Mouse (Mus musculus) telencephalon, adult 2 months (tissue): ENCODE results near the gene Tmem247.
A peak's percentile ranks its signal among the peaks of the same experiment; 100 is the strongest.

ENCODE experiments used
- DNase-seq: peaks from one replicate; pipeline ENCODE4 v3.0.0-alpha.2; 2011; ENCODE audit warnings: low read depth, low spot score

The Tmem247 gene

DNA sequence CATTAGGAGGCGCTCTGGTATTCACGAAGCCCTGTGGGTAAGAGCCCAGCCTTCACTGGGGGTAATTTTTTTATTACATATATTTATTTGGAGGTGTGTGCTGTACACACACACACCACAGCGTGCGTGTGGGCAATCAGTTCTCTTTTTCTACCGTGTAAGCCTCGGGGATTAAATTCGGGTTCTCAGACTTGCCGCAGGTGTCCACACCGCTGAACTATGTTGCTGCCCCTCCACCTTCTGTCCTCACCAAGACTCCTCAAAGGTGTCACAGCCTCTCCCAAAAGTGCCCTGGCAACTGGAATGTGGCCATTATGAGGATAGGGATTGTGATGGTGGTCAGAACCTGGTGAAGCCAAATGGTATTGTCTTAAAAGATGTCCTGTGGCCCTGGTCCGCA lies at the start of gene Tmem247:
Tmem247 (plus strand) TSS at position 301 of the 400 bp plus-strand sequence.
- DNase-seq = no peak

DNA sequence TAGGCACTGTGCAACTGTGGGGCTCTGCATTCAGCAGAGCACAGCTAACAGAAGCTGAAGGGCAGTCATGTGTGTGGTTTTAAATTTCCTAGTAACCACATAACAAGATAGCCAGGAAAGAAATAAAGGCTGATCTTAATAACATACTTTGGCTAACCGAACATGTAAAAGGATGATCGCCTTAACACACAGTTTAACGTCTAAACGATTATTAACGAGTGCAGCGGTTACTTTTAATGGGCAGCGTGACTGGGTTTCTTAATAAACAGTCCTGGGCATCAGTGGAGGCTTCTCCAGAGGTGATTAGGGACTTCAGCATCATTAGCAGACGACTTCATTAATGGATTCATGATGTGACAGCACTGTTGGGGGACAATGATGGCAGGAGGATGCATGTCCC lies 46.6 kb upstream of the Tmem247 start:
- DNase-seq = no peak

GRCm38 (mm10) chr17:86872643-86873042 lies 44.5 kb upstream of the Tmem247 start:
- DNase-seq = no peak

DNA sequence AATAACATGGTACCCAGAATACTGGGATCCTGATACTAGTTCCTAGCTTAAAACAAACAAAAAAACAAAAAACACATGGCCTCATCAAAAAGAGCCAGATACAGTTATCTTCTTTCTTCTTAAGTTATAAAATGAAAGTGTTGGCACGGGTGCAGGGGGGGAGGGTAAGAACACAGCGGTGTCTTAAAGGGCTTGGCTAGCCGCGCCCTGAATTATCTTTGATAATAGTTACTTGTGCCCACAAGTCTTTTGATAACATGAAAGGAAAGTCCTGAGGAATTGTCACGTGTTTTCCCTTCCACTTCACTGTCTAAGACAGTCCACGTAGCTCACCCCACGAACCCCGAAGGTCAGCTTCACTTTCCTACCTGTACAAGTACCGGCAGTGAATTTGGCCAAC lies 40.2 kb upstream of the Tmem247 start:
- no peak for DNase-seq

DNA sequence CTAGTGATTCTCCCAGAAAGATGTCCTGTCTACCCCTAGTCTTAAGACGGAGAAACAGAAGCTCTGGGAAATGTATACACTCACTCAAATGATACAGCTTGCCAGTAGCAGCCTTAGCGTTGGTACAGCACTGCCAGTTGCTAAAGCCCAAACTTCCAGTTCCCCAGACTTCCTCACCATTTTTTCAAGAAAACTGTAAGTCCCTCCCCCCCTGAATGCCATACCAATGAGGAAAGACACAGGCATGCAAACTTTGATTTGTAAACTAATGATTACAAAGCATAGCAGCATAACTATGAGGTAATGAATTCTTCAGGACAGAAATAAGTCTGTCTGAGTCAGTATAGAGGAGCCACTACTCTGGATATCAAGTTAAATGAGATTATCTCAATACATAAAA lies 39.4 kb upstream of the Tmem247 start:
- no peak for DNase-seq

- no peak for DNase-seq
Measured at GRCm38 (mm10) chr17:86880056-86880455, 37.1 kb upstream of the Tmem247 start.

GRCm38 (mm10) chr17:86880461-86881044 lies 36.6 kb upstream of the Tmem247 start:
- DNase-seq = no peak

DNA sequence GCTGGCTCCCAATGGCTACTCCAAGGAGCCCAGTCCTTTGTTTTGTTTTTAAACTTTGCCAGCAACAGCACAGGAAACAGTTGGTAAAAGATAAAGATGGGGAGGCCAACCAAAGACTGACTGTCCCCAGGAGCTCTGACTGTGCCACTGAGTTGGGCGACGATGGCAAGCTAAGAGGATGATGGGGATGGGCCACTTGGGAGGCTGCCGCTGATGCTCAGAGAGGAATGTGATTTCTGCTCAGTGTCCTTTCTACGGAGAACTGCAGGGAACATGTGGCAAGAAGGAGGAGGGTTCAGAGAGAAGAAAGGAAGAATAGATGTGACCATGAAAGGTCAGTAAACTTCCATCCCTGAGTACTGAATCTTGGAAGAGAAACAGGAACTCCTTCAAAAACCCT lies 22.0 kb upstream of the Tmem247 start:
- DNase-seq = no peak

- DNase-seq = no peak
Measured at GRCm38 (mm10) chr17:86897486-86898165, 19.5 kb upstream of the Tmem247 start.

DNA sequence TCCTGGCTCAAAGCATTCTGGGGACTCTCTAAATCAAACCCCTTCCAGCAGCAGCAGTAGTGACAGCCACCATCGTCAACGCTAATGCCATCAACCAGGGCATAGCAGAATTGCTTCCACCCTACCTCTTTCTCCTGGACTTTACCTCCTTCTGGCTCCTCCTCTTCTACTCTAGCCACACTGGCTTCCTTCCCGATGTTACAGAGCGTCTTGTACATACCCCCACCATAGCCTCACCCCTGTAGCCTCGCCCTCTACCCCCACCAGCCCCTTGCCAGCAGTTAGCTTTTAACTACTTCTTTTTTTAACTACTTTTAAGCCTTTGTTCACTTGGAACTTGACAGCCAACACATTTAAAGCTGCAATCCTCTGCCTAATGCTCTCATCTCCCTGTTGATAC lies 17.3 kb upstream of the Tmem247 start:
- DNase-seq = no peak

- no peak for DNase-seq
Measured at GRCm38 (mm10) chr17:86900564-86900963, 16.6 kb upstream of the Tmem247 start.

GRCm38 (mm10) chr17:86902399-86903067 lies 14.6 kb upstream of the Tmem247 start:
- no peak for DNase-seq

DNA sequence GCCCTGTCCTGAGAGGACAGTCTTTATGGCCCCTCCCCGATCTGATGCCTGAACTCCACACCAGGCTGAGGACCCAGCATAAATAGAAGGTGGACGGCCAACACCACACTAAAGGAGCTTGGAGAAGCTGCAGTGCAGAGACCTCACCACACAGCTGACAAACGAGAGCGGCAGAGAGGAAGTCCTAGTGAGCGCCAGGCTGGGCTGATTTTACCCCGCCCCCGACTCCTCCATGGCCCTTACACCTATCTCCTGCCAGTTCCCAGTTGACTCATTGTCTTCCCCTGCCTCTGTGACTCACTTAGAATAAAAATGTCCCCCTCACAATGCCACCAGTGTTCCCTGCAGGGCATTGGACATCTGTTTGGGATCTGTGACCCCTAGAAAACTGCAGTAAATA lies 13.6 kb upstream of the Tmem247 start:
- DNase-seq = no peak

GRCm38 (mm10) chr17:86904206-86904605 lies 12.9 kb upstream of the Tmem247 start:
- DNase-seq = no peak

DNA sequence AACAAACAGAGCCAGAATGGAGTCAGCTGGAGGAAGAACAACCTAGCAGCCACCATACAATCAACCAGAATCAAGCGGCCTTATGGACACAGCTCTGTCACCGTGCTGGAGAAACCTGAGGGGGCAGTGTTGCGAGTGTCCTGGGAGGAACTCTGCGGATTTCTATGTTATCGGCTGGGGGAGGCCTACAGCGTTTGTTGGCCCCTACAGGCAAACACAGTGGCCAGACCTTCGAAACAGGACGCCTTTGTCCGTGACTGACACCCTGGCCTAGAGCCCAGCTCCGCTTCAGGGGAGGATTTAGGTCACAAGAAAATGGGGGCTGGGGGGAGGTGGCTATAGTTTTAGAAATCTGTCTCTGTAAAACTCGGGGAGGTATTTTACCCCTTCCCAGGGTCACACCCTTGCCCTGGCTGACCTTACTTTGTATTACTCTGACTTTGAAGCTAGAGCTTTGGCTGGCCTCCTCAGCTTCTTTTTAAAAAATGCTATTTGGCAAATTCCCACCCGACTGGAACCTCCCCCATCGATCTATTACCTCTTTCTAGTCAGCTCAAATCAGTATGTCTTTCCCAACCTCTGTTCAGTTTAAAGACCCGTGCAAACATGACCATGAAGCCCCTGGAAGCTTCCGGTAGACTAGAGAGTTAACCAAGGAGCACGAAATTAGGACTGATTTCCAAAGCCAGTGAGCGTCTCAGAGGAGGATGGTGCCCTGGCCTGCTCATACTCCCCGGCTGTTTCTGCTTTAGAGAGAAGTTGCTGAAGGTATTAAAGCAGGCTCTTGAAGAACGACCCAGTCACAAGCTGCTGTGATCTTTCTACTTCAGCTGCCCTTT lies 11.6 kb upstream of the Tmem247 start:
- DNase-seq = no peak

DNA sequence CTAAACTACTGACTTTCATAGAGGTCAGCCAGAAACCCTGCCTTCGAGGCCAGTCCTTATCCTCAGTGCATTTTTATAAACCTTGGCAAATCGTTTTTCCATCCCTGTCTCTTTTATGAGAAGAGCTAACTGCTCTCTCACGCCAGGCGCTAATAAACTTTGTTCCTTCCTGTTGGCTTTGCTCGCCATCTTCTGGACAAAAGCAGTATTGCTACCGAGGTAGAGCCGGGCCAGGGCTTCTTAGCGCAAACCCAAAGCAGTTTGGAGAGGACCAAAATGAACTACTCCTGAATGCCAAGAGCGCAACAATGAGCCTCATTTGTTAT lies 11.0 kb upstream of the Tmem247 start:
- DNase-seq = peak; percentile 57

DNA sequence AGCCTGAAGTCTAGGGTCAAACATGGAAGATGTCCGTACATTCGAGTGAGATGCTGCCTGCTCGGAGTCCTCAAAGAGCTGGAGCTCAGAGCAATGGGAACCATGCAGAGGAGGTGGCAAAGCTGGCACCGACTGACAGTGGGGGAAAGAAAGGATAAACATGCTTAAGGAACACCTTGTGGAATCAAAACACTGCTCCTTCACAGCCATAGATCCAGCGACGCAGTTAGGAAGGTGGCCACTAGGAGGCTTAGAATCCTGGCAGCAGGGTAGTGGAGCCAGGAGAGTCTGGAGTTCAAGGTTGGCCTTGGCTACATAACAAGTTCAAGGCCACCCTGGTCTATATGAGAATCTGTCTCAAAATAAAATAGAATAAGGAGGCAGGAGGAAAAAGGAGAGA lies 10.5 kb upstream of the Tmem247 start:
- DNase-seq = no peak

DNA sequence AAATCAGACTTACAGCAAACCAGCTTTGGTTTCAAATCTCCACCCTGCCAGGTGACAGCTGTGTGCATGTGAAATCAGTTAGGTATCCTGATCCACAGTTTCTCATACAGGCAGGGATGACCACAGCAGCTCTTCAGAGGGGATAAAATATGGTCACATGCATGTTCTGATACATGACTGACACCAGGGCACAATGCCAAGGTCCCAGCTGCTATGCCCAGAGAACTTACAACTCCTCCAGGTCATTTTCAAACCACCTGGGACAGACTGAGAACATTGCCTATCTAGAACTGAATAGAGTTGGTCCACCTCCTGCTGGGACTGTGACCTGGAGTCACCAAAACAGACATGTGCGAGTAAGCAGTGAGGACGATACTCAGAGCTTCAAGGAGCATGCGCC lies 10.1 kb upstream of the Tmem247 start:
- DNase-seq = no peak

DNA sequence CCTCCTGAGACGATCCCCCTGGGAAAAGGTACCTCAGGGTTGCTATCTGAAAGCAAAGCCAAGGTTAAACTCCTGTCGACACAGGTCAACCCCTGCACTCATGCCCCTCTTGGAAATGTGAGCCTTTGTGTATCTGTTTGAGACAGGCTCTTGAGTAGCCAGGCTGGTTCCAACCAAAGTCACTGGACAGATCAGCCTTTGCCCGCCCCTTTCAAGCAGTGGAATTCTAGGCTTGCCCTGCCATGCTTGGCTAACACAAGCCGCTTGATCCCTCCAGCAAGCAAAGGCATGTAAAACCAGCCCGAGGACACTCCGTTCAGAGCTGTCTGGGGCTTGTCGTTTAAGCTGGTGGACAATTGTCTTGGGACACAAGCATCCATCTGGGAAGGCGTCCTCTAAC lies 8.8 kb upstream of the Tmem247 start:
- DNase-seq = no peak

DNA sequence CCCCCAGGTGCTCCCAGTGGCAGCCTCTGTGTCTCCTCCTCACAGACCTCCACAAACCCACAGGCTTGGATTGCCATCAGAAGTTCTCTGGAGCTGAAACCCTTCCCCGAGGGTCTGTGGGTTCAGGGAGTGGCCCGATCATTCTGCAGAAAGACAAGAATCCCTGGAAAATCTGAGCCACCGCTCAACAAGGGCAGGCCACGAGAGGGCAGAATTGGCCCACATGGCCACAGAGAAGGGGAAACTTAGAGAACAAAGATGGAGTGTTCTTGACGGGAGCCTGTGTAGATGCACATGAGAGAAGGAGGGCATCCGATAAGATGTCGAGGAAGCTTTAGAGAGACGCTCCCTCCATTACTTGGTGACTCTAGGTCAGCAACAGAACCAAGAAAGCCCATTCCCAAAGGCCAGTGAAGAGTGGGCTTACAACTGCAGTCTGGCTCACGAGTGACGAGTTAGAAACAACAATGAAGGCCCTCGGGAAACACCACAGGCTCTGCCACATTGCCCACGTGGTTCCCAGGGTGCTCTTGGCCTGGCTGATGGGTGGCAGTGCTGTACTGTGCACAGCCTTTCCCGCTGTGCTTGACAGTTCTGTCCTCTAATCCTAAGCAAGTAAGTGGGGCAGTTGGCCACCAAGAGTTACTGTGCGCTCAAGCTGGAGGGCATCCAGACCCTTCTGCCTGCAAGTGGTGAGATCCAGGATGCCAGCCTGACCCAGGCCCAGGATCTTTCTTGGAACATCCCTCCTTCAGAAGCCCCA lies 7.2 kb upstream of the Tmem247 start:
- no peak for DNase-seq

DNA sequence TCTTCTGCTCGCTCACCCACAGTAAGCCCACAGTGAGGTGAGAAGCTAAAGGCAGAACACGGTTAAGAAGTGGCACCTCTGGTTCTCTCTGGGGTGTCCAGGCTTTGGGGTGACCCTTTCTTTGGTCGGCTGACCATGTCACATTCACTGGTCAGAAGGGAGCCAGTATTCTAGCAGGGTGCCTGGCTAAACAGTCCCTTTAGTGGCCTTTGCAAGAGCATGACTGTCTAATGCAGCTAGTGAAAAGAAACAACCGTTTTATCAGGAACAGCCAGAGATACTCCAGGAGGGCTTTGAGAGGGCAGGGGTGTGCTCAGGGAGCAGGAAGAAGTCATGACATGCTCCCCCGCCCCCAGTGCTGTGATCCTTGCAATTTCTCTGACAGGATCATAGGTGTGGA lies 5.9 kb upstream of the Tmem247 start:
- DNase-seq = no peak
